Mouse (Mus musculus) intestine, embryonic 14.5 days (tissue): ENCODE data around the gene Otop1. TPM values are rescaled to one million over a fixed set of nuclear protein-coding genes. Genes with fewer than 3 reads are reported as not detected.

Source experiments
- ATAC-seq: fragments of 200-750 bp; cut with Nextera tagmentation; replicated peaks from 2 replicates; pipeline ENCODE4 v1.8.0; 2017; ENCODE audit warnings: low read depth, moderate number of reproducible peaks, moderate TSS enrichment, moderate library complexity; ENCODE audit not compliant: low FRiP score, low TSS enrichment
- DNase-seq: peaks from one replicate; pipeline ENCODE4 v3.0.0-alpha.2; 2018; ENCODE audit warnings: low spot score
- H3K27ac ChIP-seq: fragments of 300-500 bp; sonication (generic); 2 replicates; pipeline ENCODE4 v1.5.1; 2014; ENCODE audit warnings: low read depth, mild to moderate bottlenecking, control low read depth
- H3K27me3 ChIP-seq: fragments of 300-500 bp; sonication (generic); replicated peaks from 2 replicates; pipeline ENCODE4 v1.6.1; 2014; ENCODE audit warnings: low read length, control low read depth; ENCODE audit not compliant: control insufficient read depth, insufficient read depth
- H3K36me3 ChIP-seq: fragments of 300-500 bp; sonication (generic); 2 replicates; pipeline ENCODE4 v1.6.1; 2014; ENCODE audit warnings: low read length, control low read depth; ENCODE audit not compliant: control insufficient read depth, insufficient read depth
- H3K4me1 ChIP-seq: fragments of 300-500 bp; sonication (generic); replicated peaks from 2 replicates; pipeline ENCODE4 v1.6.1; 2014; ENCODE audit warnings: low read length, control low read depth, mixed read lengths; ENCODE audit not compliant: control insufficient read depth, insufficient read depth
- H3K4me2 ChIP-seq: fragments of 300-500 bp; sonication (generic); 2 replicates; pipeline ENCODE4 v1.6.1; 2014; ENCODE audit warnings: low read length
- H3K4me3 ChIP-seq: fragments of 300-500 bp; sonication (generic); 2 replicates; pipeline ENCODE4 v1.5.1; 2014; ENCODE audit warnings: low read depth, low read length, control low read depth, mixed read lengths
- H3K9ac ChIP-seq: fragments of 300-500 bp; sonication (generic); 2 replicates; pipeline ENCODE4 v1.6.1; 2014; ENCODE audit warnings: mild to moderate bottlenecking, low read length
- H3K9me3 ChIP-seq: fragments of 300-500 bp; sonication (generic); 2 replicates; pipeline ENCODE4 v1.6.1; 2016; ENCODE audit warnings: low read length, control low read depth; ENCODE audit not compliant: control insufficient read depth
- WGBS: fragments of 180-500 bp; shearing (Covaris S2); extraction: QIAGEN DNeasy Blood & Tissue Kit; methylation state at CpG from one replicate; pipeline ENCODE4 v1.1.7; 2014; 5-methylcytosine and 5-hydroxymethylcytosine counted together
- polyA plus RNA-seq: library from polyadenylated mRNA; unstranded; fragments of >200 nt; fragmentation: Nextera tagmentation; extraction: Ambion mirVana; gene quantifications from 2 replicates; pipeline ENCODE4 v1.2.1, GENCODE M21; 2014

The Otop1 gene
- polyA plus RNA-seq, 1 experiment from 2014 or later: not detected

DNA sequence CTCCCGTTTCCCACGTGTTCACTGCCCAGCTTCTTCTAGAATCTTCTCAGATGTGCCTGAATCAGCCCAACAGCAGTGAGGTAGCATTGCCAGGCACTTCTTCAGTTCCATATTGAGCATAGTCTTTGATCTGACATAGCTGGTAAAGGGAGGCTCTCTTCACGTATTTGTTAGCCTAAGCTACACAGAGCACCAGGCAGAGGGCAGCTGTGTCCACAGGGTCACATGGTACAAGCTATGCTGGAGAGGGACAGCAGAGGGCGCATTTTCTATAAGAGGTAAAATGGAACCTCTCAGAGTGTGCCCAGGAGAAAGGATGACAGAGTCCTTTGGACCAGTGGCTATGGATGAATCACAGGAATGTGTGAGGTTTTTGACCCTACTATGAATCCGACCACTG lies 33.1 kb downstream of the Otop1 start:
- Histone ChIP-seq H3K36me3 (no peaks in the 10 kb centered on the region), H3K9me3 (no peaks in the 10 kb centered on the region), H3K9ac (no peak overlapping the region), H3K4me2 (no peak overlapping the region), H3K4me3 (no peak overlapping the region), H3K27me3 (no peaks in the 10 kb centered on the region), H3K27ac (no peak overlapping the region), H3K4me1 (no peaks in the 10 kb centered on the region)
- ATAC-seq: no peak
- no peak for DNase-seq
- 43% methylated on average over 5 of the region's 5 CpGs for WGBS

DNA sequence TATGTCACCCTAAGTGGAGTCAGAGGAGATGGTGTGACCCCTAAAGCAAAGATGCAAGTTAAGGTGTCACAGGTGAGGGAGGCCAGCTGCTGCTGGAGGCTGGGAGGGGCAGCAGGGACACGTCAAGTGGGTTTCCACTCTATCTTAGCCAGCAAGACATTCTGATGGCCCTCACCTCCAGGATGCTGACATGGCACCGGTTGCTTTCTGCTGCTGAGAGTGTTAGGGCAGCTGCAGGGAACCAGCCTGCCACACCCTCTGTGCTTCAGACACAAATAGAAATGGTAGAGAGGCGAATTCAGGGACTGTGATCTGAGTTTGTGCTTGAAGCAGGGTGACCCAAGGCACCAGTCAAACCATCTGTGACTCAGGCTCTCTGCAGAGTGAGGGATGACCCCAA lies 34.0 kb downstream of the Otop1 start:
- Histone ChIP-seq H3K9ac (no peak overlapping the region), H3K27ac (no peak overlapping the region), H3K4me1 (no peaks in the 10 kb centered on the region), H3K27me3 (no peaks in the 10 kb centered on the region), H3K9me3 (no peaks in the 10 kb centered on the region), H3K4me3 (no peak overlapping the region), H3K36me3 (no peaks in the 10 kb centered on the region), H3K4me2 (no peak overlapping the region)
- no peak for DNase-seq
- WGBS: 62% methylated on average over 3 of the region's 3 CpGs
- ATAC-seq: no peak

DNA sequence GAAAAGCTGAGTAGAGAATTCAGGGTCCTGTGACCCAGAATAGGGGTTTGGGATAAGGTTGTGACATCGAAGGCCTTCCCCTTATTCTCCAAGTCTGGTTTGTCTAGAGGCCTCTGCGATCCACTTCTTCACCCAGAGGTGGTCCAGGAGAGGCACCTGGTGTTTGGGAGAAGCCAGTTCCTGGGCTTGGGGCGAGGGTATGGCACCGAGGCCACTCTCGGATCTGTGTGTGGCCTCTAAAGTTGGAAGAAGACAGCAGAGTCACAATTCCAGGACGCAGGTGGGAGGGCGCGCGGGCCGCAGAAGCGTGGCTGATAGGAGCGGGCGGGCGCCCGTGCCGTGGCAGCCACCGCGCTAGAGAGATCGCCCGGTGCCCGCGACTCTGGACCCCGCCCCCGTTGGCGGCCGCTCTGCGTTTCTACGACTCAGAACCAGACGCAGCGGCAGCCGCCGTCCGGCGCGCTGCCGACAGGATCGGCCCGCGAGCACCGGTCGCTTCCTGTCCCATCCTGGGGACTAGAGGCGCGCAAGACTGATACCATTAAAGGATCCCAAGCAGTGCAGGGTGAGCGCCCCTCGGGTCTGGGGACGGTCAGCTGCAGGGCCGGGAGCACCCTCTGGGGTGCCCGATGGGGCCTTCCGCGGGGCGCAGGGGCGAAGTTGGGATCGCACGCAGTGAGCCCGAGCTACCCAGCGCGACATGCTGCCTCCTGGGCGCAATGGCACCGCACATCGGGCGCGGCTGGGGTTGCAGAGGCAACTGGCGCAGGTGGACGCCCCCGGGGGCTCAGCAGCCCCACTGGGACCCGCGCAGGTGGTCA lies 43.4 kb downstream of the Otop1 start, which contains the start of gene Drd5:
TSS of gene Drd5 (plus strand) at position 402 of the 821 bp plus-strand sequence.
- Histone ChIP-seq H3K9me3 (no peaks in the 10 kb centered on the region), H3K36me3 (no peaks in the 10 kb centered on the region), H3K4me1 (no peaks in the 10 kb centered on the region), H3K4me3 (peak within 1 kb of the TSS; percentile 34), H3K27me3 (peaks cover 50% of the 10 kb centered on the region), H3K4me2 (peak within 1 kb of the TSS; percentile 52), H3K9ac (no peak within 1 kb of the TSS), H3K27ac (no peak within 1 kb of the TSS)
- DNase-seq: no peak
- 2% methylated on average over 65 of the region's 67 CpGs for WGBS
- no peak for ATAC-seq

DNA sequence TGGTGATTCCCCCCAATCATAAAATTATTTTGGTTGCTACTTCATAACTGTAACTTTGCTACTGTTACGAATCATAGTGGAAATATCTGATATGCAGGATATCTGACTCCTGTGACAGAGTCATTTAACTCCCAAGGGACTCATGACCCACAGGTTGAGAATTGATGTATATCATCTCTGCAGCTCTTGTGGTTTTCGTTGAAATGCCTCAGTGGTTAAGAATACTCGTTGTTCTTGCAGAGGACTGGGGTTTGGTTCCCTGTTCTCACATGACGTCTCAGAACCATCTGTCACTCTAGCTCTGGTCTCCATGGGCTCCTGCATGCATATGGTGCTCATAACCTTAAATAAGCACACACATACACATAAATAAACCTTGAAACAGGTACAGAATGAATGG lies 57.6 kb downstream of the Otop1 start:
- ATAC-seq: no peak
- WGBS: 80% methylated on average over 4 of the region's 4 CpGs

GRCm38 (mm10) chr5:38334582-38334981 lies 58.8 kb downstream of the Otop1 start:
- Histone ChIP-seq H3K4me1 (no peaks in the 10 kb centered on the region), H3K4me3 (no peak overlapping the region), H3K27me3 (no peaks in the 10 kb centered on the region), H3K36me3 (no peaks in the 10 kb centered on the region), H3K27ac (no peak overlapping the region), H3K9me3 (no peaks in the 10 kb centered on the region), H3K4me2 (no peak overlapping the region), H3K9ac (no peak overlapping the region)
- ATAC-seq (no peak), DNase-seq (no peak)
- 39% methylated on average over 1 of the region's 1 CpGs for WGBS

More for the DNA sequence above, 57.6 kb downstream of the Otop1 start:
- Histone ChIP-seq H3K36me3 (no peaks in the 10 kb centered on the region), H3K4me3 (no peak overlapping the region), H3K4me1 (no peaks in the 10 kb centered on the region), H3K9ac (no peak overlapping the region), H3K9me3 (no peaks in the 10 kb centered on the region), H3K27me3 (no peaks in the 10 kb centered on the region), H3K4me2 (no peak overlapping the region), H3K27ac (no peak overlapping the region)
- DNase-seq: no peak

DNA sequence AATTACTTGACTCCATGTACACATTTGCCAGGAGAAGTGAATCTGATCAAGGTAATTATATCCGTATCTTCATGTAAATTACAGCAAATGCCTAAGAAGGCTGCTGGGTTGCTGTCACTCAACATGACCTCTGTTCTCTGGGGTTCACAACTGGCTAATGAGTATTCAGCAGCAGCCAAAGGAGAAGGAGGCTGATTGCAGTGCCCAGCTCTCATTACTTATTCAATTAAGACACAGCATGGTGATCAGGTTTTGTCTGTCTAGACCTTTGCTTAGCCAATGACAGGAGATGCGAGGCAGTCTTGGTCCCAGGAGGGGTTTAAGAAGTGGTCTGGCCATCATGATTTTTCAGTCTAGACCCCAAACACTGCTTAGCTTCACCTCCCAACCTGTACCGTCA lies 67.3 kb downstream of the Otop1 start:
- H3K36me3 ChIP-seq: no peaks in the 10 kb centered on the region
- H3K4me2 ChIP-seq: no peak overlapping the region
- H3K27me3 ChIP-seq: no peaks in the 10 kb centered on the region
- H3K27ac ChIP-seq: no peak overlapping the region
- no peaks in the 10 kb centered on the region for H3K9me3 ChIP-seq
- H3K9ac ChIP-seq: no peak overlapping the region
- ATAC-seq: no peak
- no peaks in the 10 kb centered on the region for H3K4me1 ChIP-seq
- no peak for DNase-seq
- no peak overlapping the region for H3K4me3 ChIP-seq
- WGBS: 77% methylated on average over 3 of the region's 3 CpGs

- 33% methylated on average over 10 of the region's 10 CpGs for WGBS
- no peaks in the 10 kb centered on the region for H3K9me3 ChIP-seq
Observed at GRCm38 (mm10) chr5:38346646-38347432, 71.1 kb downstream of the Otop1 start.

DNA sequence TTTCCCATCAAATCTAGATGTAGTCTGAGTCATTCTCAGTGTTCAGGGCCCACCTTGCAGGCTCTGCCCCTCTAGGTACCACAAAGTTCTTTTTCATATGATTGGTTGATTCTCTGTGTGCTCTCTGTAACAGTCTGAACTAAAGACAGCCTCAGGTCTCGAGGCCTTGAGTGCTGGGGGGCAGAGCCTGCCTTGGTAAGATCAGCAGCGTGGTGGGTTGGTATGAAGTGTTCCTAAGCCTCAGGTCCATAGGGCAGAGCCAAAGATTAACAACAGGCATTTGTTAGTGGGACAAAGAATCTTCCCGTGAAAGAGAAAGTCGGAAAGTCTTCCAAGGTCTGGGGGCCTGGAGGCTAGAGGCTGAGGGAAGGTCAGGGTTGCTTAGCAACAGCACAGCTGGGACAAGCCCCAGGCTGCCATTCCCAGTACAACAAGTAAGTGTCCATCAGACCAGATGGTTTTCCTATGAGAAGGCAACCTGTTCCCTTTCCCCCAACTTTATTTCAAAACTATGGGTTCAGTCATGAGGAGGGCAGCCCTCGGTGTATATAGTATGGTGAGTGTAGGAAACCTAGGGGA lies 74.7 kb downstream of the Otop1 start:
- H3K4me1 ChIP-seq: no peaks in the 10 kb centered on the region
- H3K4me3 ChIP-seq: no peak overlapping the region
- DNase-seq (no peak), ATAC-seq (no peak)
- no peaks in the 10 kb centered on the region for H3K27me3 ChIP-seq
- WGBS: 45% methylated on average over 5 of the region's 5 CpGs
- no peaks in the 10 kb centered on the region for H3K9me3 ChIP-seq
- no peak overlapping the region for H3K9ac ChIP-seq
- no peak overlapping the region for H3K27ac ChIP-seq
- H3K36me3 ChIP-seq: no peaks in the 10 kb centered on the region
- H3K4me2 ChIP-seq: no peak overlapping the region

More at GRCm38 (mm10) chr5:38346646-38347432, 71.1 kb downstream of the Otop1 start:
- Histone ChIP-seq H3K27ac (no peak overlapping the region), H3K4me3 (no peak overlapping the region), H3K27me3 (no peaks in the 10 kb centered on the region), H3K4me2 (no peak overlapping the region), H3K9ac (no peak overlapping the region), H3K4me1 (no peaks in the 10 kb centered on the region), H3K36me3 (no peaks in the 10 kb centered on the region)
- ATAC-seq (no peak), DNase-seq (peak; percentile 83)
